Mouse (Mus musculus) layer of hippocampus, postnatal 36 days (tissue): ENCODE results near the gene Tsc22d3. TPM values are rescaled to one million over a fixed set of nuclear protein-coding genes. Genes with fewer than 3 reads are reported as not detected.

ENCODE experiments used
- DNase-seq, 2 experiments: peaks; one replicate each; pipeline ENCODE4 v3.0.0; 2022
- total RNA-seq, 2 experiments: library from RNA; stranded (reverse); gene quantifications; 2 replicates each; pipeline ENCODE4 v1.2.3; 2021

Gene Tsc22d3
- total RNA-seq, 2 experiments from 2014 or later: 96.2 to 138 TPM

GRCm38 (mm10) chrX:140493527-140494029 is 106.9 kb downstream of the Tsc22d3 start:
- no peak for DNase-seq

- DNase-seq: no peak
Observed at GRCm38 (mm10) chrX:140491884-140492571, 108.4 kb downstream of the Tsc22d3 start.

GRCm38 (mm10) chrX:140490203-140490602 is 110.3 kb downstream of the Tsc22d3 start:
- no peak for DNase-seq

Other genes starting within 250 kb of the Tsc22d3 start
- gene Prps1, start 144.0 kb downstream of the Tsc22d3 start, total RNA-seq: 10 to 100 TPM; 72.5 to 77.2 TPM
- 10 to 100 TPM; 20.2 to 22.5 TPM for gene Mid2, start 63.9 kb upstream of the Tsc22d3 start, total RNA-seq
- gene Tex13b, start 212.8 kb upstream of the Tsc22d3 start, total RNA-seq: not detected